Mouse (Mus musculus) C2C12 (cell line): ENCODE measurements around the gene Gak.

Experiments
- CTCF ChIP-seq: IDR thresholded peaks from one replicate; pipeline ENCODE4 v1.5.1; 2011; ENCODE audit not compliant: control insufficient read depth, insufficient read depth, insufficient read length
- FOSL1 ChIP-seq: IDR thresholded peaks from one replicate; pipeline ENCODE4 v1.8.0; 2011; ENCODE audit warnings: mild to moderate bottlenecking, low read length; ENCODE audit not compliant: poor library complexity, insufficient read depth, severe bottlenecking
- MYOD1 ChIP-seq: IDR thresholded peaks from one replicate; pipeline ENCODE4 v1.6.1; 2011; ENCODE audit warnings: low read depth; ENCODE audit not compliant: control insufficient read depth, insufficient read length
- MYOG ChIP-seq: IDR thresholded peaks from one replicate; pipeline ENCODE4 v1.6.1; 2011; ENCODE audit not compliant: control insufficient read depth, insufficient read length; ENCODE audit errors: extremely low read depth

DNA sequence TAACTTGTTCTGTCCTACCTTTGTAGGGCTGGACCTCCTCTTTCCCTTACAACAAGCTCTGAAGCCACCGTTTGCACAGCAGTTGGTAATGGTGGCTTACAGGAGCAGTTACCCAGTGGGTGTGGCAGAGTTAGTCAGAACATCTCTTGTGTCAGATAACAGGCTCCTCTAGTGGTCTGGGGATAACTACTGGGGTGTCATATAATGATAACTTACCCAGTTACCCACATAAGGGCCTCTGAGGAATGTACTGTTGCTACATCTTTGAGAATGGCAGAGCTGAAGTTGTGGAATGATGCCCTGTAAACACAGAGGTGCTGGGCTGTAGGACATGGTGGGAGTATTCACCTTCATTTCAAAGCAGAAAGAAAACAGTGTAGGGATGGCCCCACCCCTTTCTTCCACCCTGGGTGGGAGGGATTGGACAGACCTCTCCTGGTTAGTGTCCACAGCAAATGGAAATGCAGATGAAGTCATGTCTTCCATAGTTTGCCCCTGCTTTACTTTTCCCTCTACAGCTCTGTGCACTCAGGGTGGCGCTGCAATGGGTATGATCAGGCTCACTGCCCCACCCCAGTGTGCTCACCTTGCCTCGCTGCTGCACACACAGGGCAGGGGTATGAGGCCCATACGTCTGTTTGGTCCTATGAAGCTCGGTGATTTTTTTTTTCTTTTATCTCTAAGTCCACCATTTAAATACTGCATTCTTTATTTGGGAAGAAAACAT lies 47.4 kb upstream of the Gak start:
- no peak for TF ChIP-seq CTCF
- no peak for TF ChIP-seq MYOD1
- no peak for TF ChIP-seq MYOG
- TF ChIP-seq FOSL1: no peak
